Mouse (Mus musculus): ENCODE data around the gene Cadm1.
A peak's percentile ranks its signal among the peaks of the same experiment; 100 is the strongest.

DNA sequence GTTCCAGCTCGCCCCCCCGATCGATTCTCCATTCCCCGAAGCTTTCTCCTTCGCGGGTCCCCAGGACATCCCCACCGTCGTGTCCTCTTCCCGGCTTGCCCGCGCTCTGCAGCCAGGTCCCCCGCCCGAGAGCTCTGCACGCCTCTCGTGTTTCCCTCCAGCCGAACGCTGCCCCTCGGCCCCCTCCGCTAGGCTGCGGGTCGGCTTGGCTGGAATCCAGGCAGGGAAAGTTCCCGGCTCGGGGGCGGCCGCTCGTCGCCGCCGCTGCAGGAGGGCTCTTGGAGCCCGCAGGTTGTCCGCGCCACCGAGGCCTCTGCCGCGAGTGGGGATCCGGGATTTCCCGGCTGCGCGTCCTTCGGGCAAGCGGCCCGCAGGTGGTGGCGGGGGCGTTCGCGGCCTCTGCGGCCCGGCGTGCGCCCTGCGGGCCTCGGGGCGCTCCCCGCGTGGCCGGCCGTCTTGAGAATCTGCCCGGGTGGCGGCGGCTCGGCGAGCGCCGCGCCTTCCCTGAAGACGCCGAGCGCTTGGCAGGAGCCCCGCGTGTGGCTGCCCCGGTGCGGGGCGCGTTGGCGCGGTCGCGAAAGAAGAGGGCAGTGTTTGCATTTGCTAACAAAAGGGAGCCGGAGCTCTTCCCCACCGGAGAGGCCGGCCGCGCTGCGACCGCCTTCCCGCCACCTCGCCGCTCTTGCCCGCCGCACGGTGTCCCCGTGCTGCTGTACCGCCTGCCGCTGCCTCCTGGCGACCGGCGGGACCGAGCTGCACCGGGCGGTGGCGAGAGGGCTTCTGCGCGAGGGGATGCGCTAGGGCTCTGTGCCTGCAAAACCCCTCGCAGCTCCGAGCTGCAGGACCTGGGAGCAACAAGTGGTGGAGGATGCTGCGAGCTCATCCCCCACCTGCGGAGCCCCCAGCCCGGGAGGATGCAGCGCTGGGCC, 1.2 kb downstream of the Cadm1 start:
- TF ChIP-seq CTCF (IDR thresholded peaks at IDR 0.05): peak; percentile 61
- no peak for TF ChIP-seq EP300 (IDR thresholded peaks at IDR 0.05)
